7 mouse cellular contexts compared by ENCODE assay signal in genomic region chr1:72226172-72226886, GRCm38 (mm10). TPM values are rescaled to one million over a fixed set of nuclear protein-coding genes. Genes with fewer than 3 reads are reported as not detected.
DNase-seq lines count a peak whose midpoint lies in the region; ATAC-seq lines count a peak whose summit lies in the region.

No protein-coding gene starts in this region.

- peaks cover 22% of the 10 kb centered on the region for H3K27me3 ChIP-seq in embryonic facial prominence, embryonic 12.5 days
- H3K27me3 ChIP-seq in hindbrain, embryonic 16.5 days (replicated peaks; ENCODE audit: control insufficient read depth, insufficient read depth, low read length): peaks cover 4% of the 10 kb centered on the region; the same call in 1 of the 2 replicates
- H3K27me3 ChIP-seq in liver, embryonic 15.5 days: peaks cover 40% of the 10 kb centered on the region

- H3K4me1 ChIP-seq in embryonic facial prominence, embryonic 12.5 days: no peaks in the 10 kb centered on the region
- no peaks in the 10 kb centered on the region; the same call in 1 of the 2 replicates for H3K4me1 ChIP-seq in hindbrain, embryonic 16.5 days (ENCODE audit: control insufficient read depth, insufficient read depth, low read depth, low read length)
- peaks cover 3% of the 10 kb centered on the region for H3K4me1 ChIP-seq in liver, embryonic 15.5 days (replicated peaks)

- peak; percentile 26 for DNase-seq in ovary, postnatal 36 days (ENCODE audit: low spot score)
- no peak for DNase-seq in ovary, postnatal 10 days (ENCODE audit: low spot score)
- peak; percentile 95 for DNase-seq in R1 (ENCODE audit: low read depth, low spot score)
- peak; percentile 86 for DNase-seq in retina, embryonic 14.5 days (ENCODE audit: low spot score)

- H3K4me3 ChIP-seq in embryonic facial prominence, embryonic 12.5 days: no peak overlapping the region
- H3K4me3 ChIP-seq in hindbrain, embryonic 16.5 days (ENCODE audit: low read length): peak overlapping the region; percentile 46
- H3K4me3 ChIP-seq in liver, embryonic 15.5 days (replicated peaks): no peak overlapping the region

- no peaks in the 10 kb centered on the region for H3K9me3 ChIP-seq in embryonic facial prominence, embryonic 12.5 days
- no peaks in the 10 kb centered on the region for H3K9me3 ChIP-seq in hindbrain, embryonic 16.5 days (ENCODE audit: control insufficient read depth, low read length)
- H3K9me3 ChIP-seq in liver, embryonic 15.5 days (replicated peaks): no peaks in the 10 kb centered on the region

- H3K27ac ChIP-seq in embryonic facial prominence, embryonic 12.5 days: no peak overlapping the region
- peak overlapping the region; percentile 34; the same call in 1 of the 2 replicates for H3K27ac ChIP-seq in hindbrain, embryonic 16.5 days (ENCODE audit: low read depth, low read length)
- H3K27ac ChIP-seq in liver, embryonic 15.5 days (replicated peaks): no peak overlapping the region; the same call in 1 of the 2 replicates

- H3K36me3 ChIP-seq in embryonic facial prominence, embryonic 12.5 days: no peaks in the 10 kb centered on the region
- H3K36me3 ChIP-seq in hindbrain, embryonic 16.5 days (ENCODE audit: control insufficient read depth, insufficient read depth, low read length): no peaks in the 10 kb centered on the region
- H3K36me3 ChIP-seq in liver, embryonic 15.5 days (replicated peaks): no peaks in the 10 kb centered on the region

- peak; percentile 84 for ATAC-seq in embryonic facial prominence, embryonic 12.5 days (ENCODE audit: insufficient number of reproducible peaks, insufficient read depth, low FRiP score, low TSS enrichment)
- ATAC-seq in hindbrain, embryonic 16.5 days: peak; percentile 89
- peak; percentile 88 for ATAC-seq in liver, embryonic 15.5 days (ENCODE audit: insufficient read depth)

- peak overlapping the region; percentile 48 for H3K4me2 ChIP-seq in embryonic facial prominence, embryonic 12.5 days (replicated peaks)
- peak overlapping the region; percentile 64 for H3K4me2 ChIP-seq in hindbrain, embryonic 16.5 days (ENCODE audit: low read length)
- H3K4me2 ChIP-seq in liver, embryonic 15.5 days: peak overlapping the region; percentile 73

- no peak overlapping the region for H3K9ac ChIP-seq in embryonic facial prominence, embryonic 12.5 days
- peak overlapping the region; percentile 38 for H3K9ac ChIP-seq in hindbrain, embryonic 16.5 days (ENCODE audit: low read depth, low read length)
- H3K9ac ChIP-seq in liver, embryonic 15.5 days: no peak overlapping the region

- 2% methylated on average over 11 of the region's 18 CpGs for WGBS in embryonic facial prominence, embryonic 12.5 days
- WGBS in hindbrain, embryonic 16.5 days: 3% methylated on average over 9 of the region's 18 CpGs
- under 1% methylated on average over 11 of the region's 18 CpGs for WGBS in liver, embryonic 15.5 days (ENCODE audit: insufficient replicate concordance)

RNA-seq across cellular contexts. Expression of gene Mreg, which starts 14.2 kb away (rescaled TPM):
- 13.3 and 15.6 TPM in 2 replicates for polyA plus RNA-seq in embryonic facial prominence, embryonic 12.5 days (2016; fragmentation: Nextera tagmentation; extraction: Ambion mirVana)
- 2.2 and 2.7 TPM in 2 replicates for polyA plus RNA-seq in hindbrain, embryonic 16.5 days (2015; fragmentation: Nextera tagmentation; extraction: Ambion mirVana)
- 7.6 and 8.1 TPM in 2 replicates for polyA plus RNA-seq in liver, embryonic 15.5 days (2015; fragmentation: Nextera tagmentation; extraction: Ambion mirVana)

RNA-seq across cellular contexts. Expression of gene Pecr, which starts 57.8 kb away (rescaled TPM):
- 27.3 and 29.1 TPM in 2 replicates for polyA plus RNA-seq in embryonic facial prominence, embryonic 12.5 days (2016; fragmentation: Nextera tagmentation; extraction: Ambion mirVana)
- 9.4 and 10.6 TPM in 2 replicates for polyA plus RNA-seq in hindbrain, embryonic 16.5 days (2015; fragmentation: Nextera tagmentation; extraction: Ambion mirVana)
- 66.1 and 71.5 TPM in 2 replicates for polyA plus RNA-seq in liver, embryonic 15.5 days (2015; fragmentation: Nextera tagmentation; extraction: Ambion mirVana)

RNA-seq across cellular contexts. Expression of gene Tmem169, which starts 57.8 kb away (rescaled TPM):
- 7.9 and 8.4 TPM in 2 replicates for polyA plus RNA-seq in embryonic facial prominence, embryonic 12.5 days (2016; fragmentation: Nextera tagmentation; extraction: Ambion mirVana)
- 34.2 and 38.7 TPM in 2 replicates for polyA plus RNA-seq in hindbrain, embryonic 16.5 days (2015; fragmentation: Nextera tagmentation; extraction: Ambion mirVana)
- 0.79 and 0.96 TPM in 2 replicates for polyA plus RNA-seq in liver, embryonic 15.5 days (2015; fragmentation: Nextera tagmentation; extraction: Ambion mirVana)
